Mouse (Mus musculus) right cerebral cortex, postnatal 4 days (tissue): ENCODE measurements around the gene Gm20388.

ENCODE experiments used
- DNase-seq: peaks from one replicate; pipeline ENCODE4 v3.0.0-alpha.2; 2022

The Gm20388 gene

DNA sequence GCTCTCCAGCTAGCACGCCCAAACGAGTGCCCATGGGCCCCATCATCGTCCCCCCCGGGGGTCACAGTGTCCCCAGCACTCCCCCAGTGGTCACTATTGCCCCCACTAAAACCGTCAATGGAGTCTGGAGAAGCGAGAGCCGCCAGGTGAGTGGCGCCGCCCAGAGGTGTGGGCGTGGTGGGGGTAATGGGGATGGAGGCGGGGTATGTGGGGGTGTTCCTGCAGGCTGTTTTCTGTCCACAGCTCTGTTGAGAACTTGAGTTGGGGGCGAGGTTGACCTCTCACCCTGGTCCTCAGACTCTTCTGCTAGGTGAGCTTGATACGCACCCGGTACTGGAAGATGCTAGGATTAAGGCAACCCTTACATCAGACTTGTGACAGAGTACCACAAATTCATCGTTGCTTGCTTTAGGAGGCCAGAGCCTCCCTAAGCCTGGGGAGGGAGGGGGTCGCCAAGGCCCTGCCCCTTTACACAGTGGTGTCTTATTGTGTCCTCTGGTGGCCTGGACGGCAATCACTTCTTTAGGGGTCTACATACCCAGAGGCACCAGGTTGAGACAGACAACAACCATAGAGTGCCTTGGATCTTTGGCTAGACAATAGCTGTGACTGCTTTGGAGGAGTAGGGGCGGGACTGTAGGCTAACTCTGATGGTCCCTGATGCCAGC is 652.2 kb downstream of the Gm20388 start:
- DNase-seq, result no peak

DNA sequence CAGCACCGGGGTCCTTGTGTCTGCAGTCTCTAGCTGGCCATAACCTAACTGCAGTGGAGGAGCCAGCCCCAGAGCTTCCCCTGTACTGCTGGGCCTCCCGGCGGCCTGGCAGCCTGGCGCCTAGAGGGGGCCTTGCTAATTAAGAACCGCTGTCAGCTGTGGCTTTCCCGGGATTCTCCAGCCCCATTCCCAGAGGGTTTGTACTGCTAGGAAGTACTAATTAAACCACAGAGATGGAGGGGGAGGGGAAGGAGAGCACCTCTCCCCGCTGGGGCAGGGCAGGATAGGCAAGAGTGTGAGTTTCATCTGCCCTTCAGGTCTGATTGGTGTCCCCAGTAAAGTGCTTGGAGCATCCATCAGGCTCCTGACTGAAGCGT is 652.7 kb downstream of the Gm20388 start:
- DNase-seq, result no peak

DNA sequence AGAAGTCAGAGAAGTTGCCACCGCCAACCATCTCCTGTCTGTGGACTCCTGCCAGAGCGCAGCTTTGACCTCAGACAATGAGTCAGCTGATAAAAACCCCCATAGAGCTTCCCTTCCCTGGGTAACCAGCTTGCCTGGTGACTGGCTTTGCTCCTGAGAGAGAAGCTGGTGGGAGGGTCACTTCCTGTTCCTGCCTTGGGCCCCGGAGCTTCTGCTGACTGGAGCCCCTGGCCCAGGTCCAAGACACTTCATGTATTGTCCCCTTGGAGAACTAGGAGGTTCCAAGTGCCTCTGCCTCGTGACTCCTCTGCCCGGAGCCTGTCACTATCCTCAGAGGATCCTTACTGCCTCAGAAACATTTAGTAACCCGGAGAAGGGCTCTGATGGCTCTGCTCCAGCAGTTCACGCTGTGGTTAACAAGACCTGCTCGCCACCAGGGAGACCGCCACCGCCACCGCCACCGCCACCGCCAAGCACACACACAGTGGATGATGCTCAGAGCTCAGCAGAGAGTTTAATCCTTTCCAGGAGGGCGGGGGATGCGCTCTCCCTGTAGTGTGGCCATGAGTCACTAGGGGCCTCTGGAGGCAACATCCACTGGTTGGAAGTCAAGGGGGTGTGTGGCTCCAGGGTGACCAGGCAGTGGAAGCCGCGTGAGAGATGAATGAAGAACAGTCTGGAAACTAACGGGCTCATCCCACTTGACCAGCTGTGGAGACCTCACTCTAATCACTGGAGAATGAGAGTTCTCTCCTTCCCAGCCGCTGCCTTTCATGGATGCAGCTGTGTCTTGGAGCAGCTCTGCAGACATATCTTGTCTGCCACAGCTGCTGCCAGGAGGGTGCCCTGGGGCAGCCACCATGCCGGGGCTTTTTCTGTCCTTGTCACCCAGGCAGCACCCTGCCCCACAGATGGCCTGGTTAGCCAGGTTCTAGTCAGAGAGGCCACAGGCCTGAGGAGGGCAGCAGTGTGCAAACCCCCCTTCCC is 653.5 kb downstream of the Gm20388 start:
- peak; percentile 71 for DNase-seq

DNA sequence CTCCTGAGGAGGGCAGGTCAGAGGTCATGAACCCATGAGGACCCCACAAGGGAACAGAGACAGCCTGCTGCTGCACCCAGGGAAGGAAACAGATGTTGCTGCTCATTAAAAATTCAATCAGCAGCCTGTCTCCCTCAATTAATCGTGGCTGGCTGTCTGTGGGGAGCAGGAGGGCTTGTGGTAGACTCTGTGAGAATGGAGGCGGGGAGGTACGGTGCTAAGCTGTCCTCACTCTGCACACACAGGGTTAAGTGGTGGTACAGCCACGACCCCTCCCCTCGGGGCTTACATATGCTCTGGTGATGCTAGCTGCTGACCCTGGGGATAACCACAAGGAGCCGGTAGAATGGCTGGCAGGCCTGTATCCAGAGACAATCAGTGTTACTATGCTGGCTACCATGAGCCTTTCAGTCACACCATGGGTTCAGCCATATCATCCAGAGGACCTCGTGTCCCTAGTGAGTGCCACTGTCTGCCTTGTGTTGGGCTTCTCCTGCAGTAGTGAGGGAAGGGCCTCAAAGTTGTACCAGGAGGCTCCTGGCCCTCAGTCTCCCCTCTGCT is 654.6 kb downstream of the Gm20388 start:
- no peak for DNase-seq

DNA sequence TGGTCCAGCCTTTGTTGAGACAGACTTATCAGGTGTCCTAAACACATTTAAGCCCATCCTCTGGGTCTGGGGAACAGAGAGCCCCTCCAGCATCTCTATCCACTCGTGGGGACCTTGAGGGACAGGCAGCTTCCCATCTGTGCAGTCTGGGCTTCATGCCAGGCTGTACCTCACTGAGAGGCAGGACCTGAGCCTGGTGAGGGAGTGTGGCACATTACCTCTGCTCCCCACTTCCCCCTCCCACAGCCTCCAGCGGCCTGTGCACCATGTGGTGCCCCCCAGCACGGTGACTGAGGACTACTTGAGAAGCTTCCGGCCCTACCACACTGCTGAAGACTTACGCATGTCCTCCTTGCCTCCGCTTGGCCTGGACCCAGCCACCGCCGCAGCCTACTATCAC is 656.0 kb downstream of the Gm20388 start:
- no peak for DNase-seq

DNA sequence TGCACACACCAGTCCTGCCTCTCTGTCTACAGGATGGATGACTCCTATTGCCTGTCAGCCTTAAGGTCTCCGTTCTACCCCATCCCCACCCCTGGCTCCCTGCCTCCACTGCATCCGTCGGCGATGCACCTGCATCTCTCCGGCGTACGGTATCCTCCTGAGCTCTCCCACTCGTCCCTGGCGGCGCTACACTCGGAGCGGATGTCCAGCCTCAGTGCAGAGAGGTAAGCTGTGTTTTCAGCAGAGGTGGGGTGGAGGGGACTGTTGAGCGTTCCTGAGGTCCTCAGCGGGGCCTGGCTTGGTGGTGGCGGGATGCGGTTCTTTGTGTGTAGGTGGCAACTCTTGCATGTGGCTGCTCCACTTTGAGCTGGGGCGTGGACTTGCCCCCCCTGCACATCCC is 657.1 kb downstream of the Gm20388 start:
- DNase-seq, result no peak

DNA sequence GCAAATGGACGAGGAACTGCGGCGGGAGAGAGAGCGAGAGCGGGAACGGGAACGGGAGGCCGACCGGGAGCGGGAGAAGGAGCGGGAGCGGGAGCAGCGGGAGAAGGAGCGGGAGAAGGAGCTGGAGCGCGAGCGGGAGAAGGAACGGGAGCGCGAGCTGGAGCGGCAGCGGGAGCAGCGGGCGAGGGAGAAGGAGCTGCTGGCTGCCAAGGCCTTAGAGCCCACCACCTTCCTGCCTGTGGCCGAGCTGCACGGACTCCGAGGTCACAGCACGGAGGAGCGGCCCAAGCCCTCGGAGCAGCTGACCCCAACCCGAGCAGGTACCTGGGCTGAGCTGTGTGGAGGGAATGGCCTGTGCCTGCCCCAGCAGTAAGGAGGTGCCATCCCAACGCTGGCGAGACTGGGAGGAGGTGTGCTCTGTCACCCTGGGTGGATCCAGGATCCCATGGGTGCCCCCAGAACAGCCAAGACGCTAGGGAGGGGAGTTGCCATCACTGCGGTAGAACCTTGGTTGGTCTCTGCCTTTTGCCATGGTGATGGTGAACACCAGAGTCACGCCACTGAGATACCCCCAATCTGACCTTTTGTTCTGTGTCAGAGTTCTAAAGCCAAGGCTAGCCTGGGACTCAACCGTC is 657.6 kb downstream of the Gm20388 start:
- DNase-seq, result no peak

DNA sequence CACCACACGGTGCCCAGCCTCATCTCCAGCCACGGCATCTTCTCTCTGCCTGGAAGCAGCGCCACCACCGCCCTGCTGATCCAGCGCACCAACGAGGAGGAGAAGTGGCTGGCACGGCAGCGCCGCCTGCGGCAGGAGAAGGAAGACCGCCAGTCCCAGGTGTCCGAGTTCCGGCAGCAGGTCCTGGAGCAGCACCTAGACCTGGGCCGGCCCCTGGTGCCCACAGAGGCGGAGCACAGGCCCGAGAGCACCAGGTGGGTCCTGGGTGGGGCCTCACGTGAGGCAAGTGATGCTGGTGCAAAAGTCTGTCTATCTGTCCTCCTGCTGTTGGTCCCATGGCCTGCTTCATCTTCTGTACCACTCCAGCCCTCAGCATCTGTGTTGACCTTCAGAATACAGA is 658.5 kb downstream of the Gm20388 start:
- no peak for DNase-seq

DNA sequence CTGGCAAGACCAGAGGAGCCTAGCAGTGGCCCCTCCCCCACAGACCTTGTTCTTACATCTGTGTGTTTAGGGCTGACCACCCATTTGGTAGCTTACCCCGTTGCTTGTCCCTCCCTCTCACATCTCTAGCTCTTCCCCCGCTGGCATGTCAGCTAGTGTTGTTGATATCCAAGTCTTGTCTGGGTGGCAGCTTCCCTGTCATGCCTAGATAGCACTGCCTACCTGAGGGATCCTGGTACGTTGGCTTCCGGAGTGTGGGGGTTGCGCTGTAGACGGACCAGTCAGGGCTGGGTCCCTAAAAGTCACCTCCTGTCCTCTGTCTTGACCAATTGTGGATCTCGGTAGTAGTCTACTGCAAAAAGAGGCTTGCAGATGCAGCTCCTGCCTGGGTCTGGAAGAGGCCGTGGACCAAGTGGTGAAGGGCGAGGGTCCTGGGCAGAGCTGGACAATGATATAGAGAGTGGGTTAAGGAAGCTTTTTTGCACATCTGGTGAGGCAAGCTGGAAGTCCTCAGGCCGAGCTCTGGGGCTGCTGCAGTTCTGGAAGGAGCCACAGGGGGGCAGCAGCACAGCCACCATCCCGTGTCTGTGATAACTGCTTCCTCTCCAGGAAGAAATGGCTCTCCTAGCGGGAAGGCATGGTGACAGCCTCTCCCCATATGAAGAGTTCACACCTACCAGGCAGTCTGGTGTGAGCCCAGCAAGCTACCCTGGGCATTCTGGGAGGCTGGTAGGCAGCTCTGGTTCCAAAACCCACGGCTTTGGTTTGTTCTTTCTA is 659.5 kb downstream of the Gm20388 start:
- DNase-seq, result peak; percentile 83

DNA sequence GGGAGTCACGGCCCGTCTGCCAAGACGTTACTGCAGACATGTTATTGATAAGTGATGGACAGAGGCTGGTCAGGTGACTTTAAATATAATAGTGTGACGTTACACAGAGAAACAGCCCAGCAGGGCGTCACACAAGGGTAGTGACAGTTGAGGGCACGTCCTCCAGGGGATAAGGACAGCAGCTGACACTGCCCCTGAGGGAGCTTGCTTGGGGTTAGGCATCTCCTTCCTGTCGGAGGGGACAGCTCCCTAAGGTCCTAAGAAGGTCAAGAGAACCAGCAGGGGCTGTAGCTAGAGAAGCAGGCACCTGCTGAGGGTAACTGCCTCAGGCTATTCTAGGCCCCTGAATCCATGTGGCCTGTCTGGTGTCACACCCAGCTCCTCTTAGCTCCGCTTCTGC is 660.9 kb downstream of the Gm20388 start:
- no peak for DNase-seq

DNA sequence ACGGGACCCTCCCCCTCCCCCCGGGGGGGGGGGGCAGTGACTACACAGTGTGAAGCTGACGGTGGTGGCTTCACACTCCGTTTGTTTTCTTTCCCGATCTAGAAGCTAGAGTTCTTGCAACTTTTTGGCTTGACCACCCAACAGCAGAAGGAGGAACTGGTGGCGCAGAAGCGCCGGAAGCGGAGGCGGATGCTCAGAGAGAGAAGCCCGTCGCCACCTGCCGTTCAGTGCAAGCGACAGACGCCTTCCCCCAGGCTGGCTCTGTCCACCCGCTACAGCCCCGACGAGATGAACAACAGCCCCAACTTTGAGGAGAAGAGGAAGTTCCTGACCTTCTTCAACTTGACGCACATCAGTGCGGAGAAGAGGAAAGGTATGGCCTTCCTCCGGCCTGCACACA is 661.9 kb downstream of the Gm20388 start:
- no peak for DNase-seq

DNA sequence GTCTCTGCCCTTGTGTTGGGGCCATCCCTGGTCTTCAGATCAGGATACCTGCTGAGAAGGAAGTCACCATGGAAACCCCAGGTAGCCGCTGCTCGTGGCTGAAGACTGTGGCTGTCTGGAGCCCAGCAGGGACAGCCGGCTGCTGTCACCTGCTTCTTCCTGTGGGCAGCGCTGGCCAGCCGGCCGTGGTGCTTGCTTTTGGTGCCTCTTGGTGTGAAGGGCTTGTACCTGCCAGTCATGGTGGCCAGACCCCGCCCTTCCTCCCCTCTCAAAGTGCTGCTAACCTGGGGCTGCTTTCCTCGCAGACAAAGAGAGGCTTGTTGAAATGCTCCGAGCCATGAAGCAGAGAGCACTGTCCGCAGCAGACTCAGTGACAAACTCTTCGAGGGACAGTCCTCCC is 663.2 kb downstream of the Gm20388 start:
- no peak for DNase-seq

DNA sequence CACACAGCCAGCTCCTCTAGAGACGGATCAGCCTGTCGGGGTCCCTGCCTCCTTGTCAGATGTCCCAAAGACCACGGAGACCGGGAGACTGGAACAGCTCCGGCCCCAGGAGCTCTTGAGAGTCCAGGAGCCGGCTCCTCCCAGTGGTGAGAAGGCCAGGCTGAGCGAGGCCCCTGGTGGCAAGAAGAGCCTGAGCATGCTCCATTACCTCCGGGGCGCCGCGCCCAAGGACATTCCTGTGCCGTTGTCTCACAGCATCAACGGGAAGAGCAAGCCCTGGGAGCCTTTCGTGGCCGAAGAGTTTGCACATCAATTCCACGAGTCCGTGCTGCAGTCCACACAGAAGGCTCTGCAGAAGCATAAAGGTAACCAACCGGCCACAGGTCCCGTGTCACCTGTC is 664.3 kb downstream of the Gm20388 start:
- DNase-seq, result no peak

DNA sequence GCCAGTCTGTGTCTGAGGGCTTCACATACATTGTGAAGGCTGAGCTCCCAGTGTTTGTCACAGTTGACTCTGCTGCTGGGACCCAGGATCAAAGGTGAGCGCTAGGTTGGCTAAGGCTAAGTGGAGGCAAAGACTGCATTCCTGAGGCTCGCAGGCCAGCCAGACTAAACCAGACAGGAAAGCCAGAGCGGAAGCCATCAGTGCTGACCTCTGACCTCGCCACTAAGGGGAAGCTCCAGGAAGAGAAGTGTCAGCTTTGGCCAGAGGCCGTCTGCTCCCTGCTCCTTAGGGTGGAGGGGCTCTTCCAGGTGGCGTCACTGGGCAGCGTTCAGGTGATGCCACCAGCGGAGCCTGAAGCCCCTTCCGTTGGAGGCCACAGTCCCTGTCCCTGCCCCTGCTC is 665.2 kb downstream of the Gm20388 start:
- no peak for DNase-seq

DNA sequence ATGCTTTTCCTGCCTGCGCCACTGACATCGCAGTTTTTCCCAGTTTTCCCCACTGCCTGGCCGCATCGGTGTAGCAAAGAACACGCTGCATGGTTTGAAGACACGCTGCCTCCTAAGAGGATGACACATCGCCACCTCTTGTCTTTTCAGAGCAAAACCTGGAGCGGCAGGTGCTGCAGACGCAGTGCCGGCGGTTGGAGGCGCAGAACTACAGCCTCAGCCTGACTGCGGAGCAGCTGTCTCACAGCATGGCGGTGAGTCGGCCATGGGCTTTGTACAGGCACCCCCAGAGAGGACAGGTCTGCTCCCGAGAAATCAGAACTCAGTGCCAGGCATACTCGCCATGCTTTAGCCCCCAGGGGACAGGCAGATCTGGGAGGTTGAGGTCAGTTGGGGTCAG is 667.2 kb downstream of the Gm20388 start:
- DNase-seq, result no peak

DNA sequence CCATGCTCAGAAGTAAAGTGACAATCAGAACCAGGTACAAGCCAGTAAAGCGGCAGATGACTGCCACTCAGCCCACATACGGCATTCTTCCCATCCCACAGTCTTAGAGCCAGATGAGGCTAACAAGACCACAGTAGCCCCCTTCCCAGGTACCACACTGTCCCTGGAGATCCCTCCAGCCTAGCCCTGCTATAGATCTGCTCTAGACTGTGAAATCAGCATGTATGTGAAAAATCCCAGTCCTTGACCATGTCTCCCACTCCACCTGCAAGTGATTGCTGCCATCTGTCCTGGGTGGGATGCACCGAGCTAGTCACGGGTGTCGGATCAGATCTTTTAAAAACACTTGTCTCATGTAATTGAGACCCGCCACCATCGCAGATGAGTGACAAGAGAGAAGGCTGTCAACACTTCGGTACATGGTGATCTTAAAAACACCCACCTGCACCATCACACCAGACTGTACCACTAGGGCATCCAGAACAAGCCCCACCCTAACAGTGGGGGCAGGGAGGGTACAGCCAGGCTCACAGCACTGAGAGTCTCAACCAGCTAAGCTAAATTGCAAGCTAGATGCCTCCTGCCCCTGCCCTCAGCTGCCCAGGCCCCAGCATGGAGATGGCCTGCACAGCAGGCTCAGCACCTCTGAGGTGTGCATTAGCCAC is 669.8 kb downstream of the Gm20388 start:
- DNase-seq, result no peak

DNA sequence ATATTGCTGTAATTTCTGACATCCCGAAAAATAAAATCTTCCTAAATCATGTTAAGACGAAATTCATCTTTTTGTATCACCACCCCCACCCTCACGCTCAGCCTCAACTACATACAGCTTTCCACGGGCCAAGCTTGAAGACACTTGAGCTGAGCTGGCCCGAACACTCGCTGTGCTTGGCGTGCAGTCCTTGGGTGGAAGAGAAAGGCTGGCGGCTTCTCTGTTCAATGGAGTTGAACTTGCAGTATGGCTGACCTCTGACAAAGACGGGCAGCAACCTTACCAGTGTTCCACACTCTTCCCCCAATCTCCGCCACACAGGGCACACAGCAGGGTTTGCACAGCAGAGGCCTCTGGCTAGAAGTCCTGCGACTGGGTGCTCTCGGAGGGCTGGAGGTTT is 670.7 kb downstream of the Gm20388 start:
- DNase-seq, result no peak

DNA sequence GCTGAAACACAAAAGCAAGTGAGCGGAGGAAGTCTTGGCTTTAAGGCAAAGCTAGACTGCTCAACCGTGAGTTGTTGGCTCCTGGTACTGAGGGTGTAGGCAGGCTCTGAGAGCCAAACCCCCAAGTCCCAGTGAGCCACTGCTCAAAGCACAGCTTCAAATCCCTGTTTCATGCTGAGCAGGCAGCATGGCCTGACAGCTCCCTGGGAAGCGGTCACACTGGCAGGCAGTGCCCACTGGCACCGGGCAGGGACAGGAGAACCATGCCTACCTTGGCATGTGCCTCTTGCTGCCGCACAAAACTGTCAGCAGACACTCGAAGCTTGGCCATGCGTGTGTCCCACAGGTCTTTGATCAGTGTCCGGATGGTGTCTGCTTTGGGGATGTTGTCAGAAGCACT is 671.2 kb downstream of the Gm20388 start:
- no peak for DNase-seq

DNA sequence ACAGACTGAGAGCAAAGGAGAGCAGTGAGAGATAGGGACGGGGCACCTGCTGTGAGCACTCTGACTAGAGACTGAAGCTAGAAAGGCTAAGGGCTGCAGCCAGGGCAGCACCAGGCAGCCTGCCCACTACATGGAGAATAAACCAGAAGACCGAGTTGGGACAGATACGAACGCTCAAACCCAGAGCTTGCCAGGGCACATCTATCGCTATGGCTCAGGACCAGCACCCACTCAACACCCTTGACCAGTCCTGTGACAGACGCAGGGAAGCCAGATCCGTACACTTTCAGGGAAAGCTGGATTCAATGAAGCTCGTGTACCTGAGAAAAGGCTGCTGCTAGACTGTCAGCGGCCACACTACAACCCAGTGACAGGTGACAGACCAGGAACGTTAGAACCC is 674.9 kb downstream of the Gm20388 start:
- no peak for DNase-seq

DNA sequence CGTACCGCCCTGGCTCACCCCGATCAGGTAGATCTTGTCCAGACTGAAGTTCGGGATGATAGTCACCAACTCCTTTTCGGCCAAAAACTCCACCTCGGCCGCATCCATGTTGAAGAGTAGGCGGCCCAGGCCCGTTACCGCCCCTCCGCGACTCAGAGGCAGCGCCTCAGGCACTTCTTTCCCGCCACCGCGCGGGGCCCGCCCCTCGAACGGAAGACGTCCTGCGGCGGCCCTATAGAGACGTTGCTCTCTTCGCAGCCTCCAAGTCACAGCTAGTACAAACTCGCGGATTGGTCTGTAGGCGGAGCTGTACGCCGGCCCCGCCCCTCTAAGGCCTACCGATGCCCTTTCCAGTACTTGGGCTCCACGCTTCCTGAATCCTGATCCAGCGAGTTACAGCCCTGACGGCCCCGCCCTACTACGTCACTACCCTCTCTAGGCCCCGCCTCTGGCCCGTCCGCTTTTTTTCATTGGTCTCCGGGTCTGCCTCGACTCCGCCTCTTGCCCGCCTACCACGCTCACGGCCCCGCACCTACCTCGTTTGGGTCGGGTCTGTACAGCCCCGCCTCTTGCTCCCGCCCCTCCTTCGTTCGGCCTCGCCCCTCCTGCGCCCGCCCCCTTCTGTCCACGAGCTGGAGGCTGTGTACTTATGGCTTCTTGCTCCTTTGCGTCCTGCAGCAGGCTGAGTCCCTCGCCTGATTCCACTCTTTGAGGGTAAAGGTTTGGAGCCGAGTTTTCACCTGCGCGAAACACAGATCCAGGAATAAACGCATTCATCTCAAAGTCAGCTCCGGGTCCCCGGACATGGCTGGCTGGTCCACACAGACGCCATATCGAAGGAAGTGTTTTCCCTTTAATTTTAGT is 678.5 kb downstream of the Gm20388 start, which contains the start of gene Gins2:
Gene Gins2, minus strand, starts transcription at position 397 of the 864 bp plus-strand sequence.
- DNase-seq, result peak; percentile 96

DNA sequence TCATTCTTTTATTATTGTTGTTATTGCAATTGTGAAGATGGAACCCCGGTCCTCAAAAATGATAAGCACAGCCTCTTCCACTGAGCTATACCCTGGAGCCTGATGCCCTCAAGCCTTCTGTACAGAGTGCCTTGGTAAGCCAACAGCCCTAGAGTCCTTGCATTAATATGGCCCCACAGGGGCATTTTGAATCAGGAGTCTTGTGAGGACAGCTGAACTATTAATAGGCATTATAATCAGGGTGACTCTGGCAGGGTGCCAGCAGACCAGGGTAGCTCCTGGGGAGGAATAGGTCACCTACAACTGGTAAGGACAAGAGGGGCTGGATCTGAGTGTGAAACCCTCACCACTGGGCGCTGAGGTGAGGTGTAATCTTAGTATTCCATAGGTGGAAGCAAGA is 679.3 kb downstream of the Gm20388 start:
- no peak for DNase-seq
